Mouse (Mus musculus) CH12.LX (cell line): ENCODE results near the gene Chchd3. TPM values are rescaled to one million over a fixed set of nuclear protein-coding genes. Genes with fewer than 3 reads are reported as not detected.

Experiments
- DNase-seq: peaks from one replicate; pipeline ENCODE4 v3.0.0-alpha.2; 2013; ENCODE audit errors: extremely low read depth
- H3K27ac ChIP-seq: 2 replicates; pipeline ENCODE4 v1.5.1; 2012; ENCODE audit warnings: low read depth, mild to moderate bottlenecking, control low read depth, moderate library complexity; ENCODE audit not compliant: insufficient read depth
- H3K27me3 ChIP-seq: replicated peaks from 2 replicates; pipeline ENCODE3; 2012; ENCODE audit warnings: inconsistent platforms
- H3K36me3 ChIP-seq, 2 experiments: replicated peaks in 1 of 2; 2 replicates each; pipeline versions ENCODE3 to v1.6.1; 2012; ENCODE audit warnings: inconsistent platforms in 1 of 2, low read length in 1 of 2, mild to moderate bottlenecking in 1 of 2, mixed read lengths in 1 of 2, moderate library complexity in 1 of 2; ENCODE audit not compliant: control insufficient read depth in 1 of 2, insufficient read depth in 1 of 2
- H3K4me1 ChIP-seq, 2 experiments: 2 replicates each; pipeline ENCODE4 v1.6.1; 2012; ENCODE audit warnings: inconsistent platforms in 1 of 2, moderate library complexity in 1 of 2; ENCODE audit not compliant: insufficient read depth in 2 of 2, control insufficient read depth in 1 of 2
- H3K4me2 ChIP-seq: 2 replicates; pipeline ENCODE4 v1.6.1; 2012; ENCODE audit warnings: low read depth, mild to moderate bottlenecking, control low read depth; ENCODE audit not compliant: poor library complexity, insufficient read depth, severe bottlenecking
- H3K4me3 ChIP-seq, 3 experiments: fragments of 150-350 bp in 1 of 3; sonication (generic) in 1 of 3; replicated peaks in 1 of 3; 2 replicates each; pipeline versions ENCODE3 to v1.5.1; 2011 to 2012; ENCODE audit warnings: low read depth in 2 of 3, low read length in 2 of 3, mild to moderate bottlenecking in 2 of 3, moderate library complexity in 2 of 3, control low read depth in 1 of 3, improper control_type of control experiment in 1 of 3, inconsistent platforms in 1 of 3, mixed read lengths in 1 of 3; ENCODE audit not compliant: poor library complexity in 1 of 3
- H3K79me2 ChIP-seq: replicated peaks from 2 replicates; pipeline ENCODE4 v1.6.1; 2012; ENCODE audit warnings: mild to moderate bottlenecking, moderate library complexity; ENCODE audit not compliant: control insufficient read depth, poor library complexity, insufficient read depth, severe bottlenecking; ENCODE audit errors: extremely low read depth
- H3K9ac ChIP-seq: 2 replicates; pipeline ENCODE4 v1.6.1; 2012; ENCODE audit warnings: low read depth, mild to moderate bottlenecking, control low read depth, moderate library complexity; ENCODE audit not compliant: insufficient read depth
- H3K9me3 ChIP-seq: replicated peaks from 2 replicates; pipeline ENCODE3; 2012; ENCODE audit warnings: low read length, inconsistent platforms, mixed read lengths
- BHLHE40 ChIP-seq: IDR thresholded peaks from 2 replicates; pipeline ENCODE4 v1.6.1; 2011; ENCODE audit warnings: mild to moderate bottlenecking, low read depth, low read length, improper control_type of control experiment
- CHD1 ChIP-seq: IDR thresholded peaks from 2 replicates; pipeline ENCODE4 v1.6.1; 2012; ENCODE audit warnings: low read depth, low read length, improper control_type of control experiment, inconsistent platforms
- CTCF ChIP-seq, 2 experiments: IDR thresholded peaks in 1 of 2; conservative IDR thresholded peaks in 1 of 2; 2 replicates each; pipeline ENCODE4 v1.5.1; 2011 to 2012; ENCODE audit warnings: low read depth in 2 of 2, low read length in 2 of 2, improper control_type of control experiment in 1 of 2, inconsistent platforms in 1 of 2, mild to moderate bottlenecking in 1 of 2, moderate library complexity in 1 of 2
- E2F4 ChIP-seq: IDR thresholded peaks from 2 replicates; pipeline ENCODE4 v1.6.1; 2011; ENCODE audit warnings: low read depth, low read length, improper control_type of control experiment; ENCODE audit not compliant: insufficient replicate concordance
- ELF1 ChIP-seq: IDR thresholded peaks from 2 replicates; pipeline ENCODE4 v1.6.1; 2014; ENCODE audit warnings: low read depth, mild to moderate bottlenecking, inconsistent platforms, low read length, improper control_type of control experiment
- EP300 ChIP-seq: IDR thresholded peaks from 2 replicates; pipeline ENCODE4 v1.6.1; 2011; ENCODE audit warnings: low read length, improper control_type of control experiment
- ETS1 ChIP-seq: conservative IDR thresholded peaks from 2 replicates; pipeline ENCODE4 v1.6.1; 2012; ENCODE audit warnings: low read depth, mild to moderate bottlenecking, inconsistent platforms, low read length, improper control_type of control experiment, moderate library complexity
- GABPA ChIP-seq: IDR thresholded peaks from 2 replicates; pipeline ENCODE4 v1.6.1; 2012; ENCODE audit warnings: low read depth, low read length, improper control_type of control experiment, inconsistent platforms; ENCODE audit not compliant: insufficient replicate concordance
- HCFC1 ChIP-seq: IDR thresholded peaks from 2 replicates; pipeline ENCODE4 v1.6.1; 2012; ENCODE audit warnings: low read depth, mild to moderate bottlenecking, inconsistent platforms, low read length, improper control_type of control experiment
- IRF4 ChIP-seq: IDR thresholded peaks from 2 replicates; pipeline ENCODE4 v1.6.1; 2014; ENCODE audit warnings: low read depth, mild to moderate bottlenecking, inconsistent platforms, low read length, improper control_type of control experiment
- JUN ChIP-seq: IDR thresholded peaks from 2 replicates; pipeline ENCODE4 v1.6.1; 2011; ENCODE audit warnings: low read depth, mild to moderate bottlenecking, low read length, improper control_type of control experiment, moderate library complexity; ENCODE audit not compliant: insufficient read depth
- JUND ChIP-seq: conservative IDR thresholded peaks from 2 replicates; pipeline ENCODE4 v1.6.1; 2011; ENCODE audit warnings: low read depth, low read length, improper control_type of control experiment
- KAT2A ChIP-seq: IDR thresholded peaks from 2 replicates; pipeline ENCODE4 v1.6.1; 2012; ENCODE audit warnings: low read length, improper control_type of control experiment, inconsistent platforms; ENCODE audit not compliant: insufficient replicate concordance
- MAFK ChIP-seq: IDR thresholded peaks from 2 replicates; pipeline ENCODE4 v1.6.1; 2011; ENCODE audit warnings: low read length, improper control_type of control experiment; ENCODE audit not compliant: insufficient replicate concordance
- MAX ChIP-seq: IDR thresholded peaks from 2 replicates; pipeline ENCODE4 v1.6.1; 2011; ENCODE audit warnings: low read length, improper control_type of control experiment
- MAZ ChIP-seq: IDR thresholded peaks from 2 replicates; pipeline ENCODE4 v1.6.1; 2012; ENCODE audit warnings: low read depth, mild to moderate bottlenecking, inconsistent platforms, low read length, improper control_type of control experiment, moderate library complexity
- MXI1 ChIP-seq: IDR thresholded peaks from 2 replicates; pipeline ENCODE4 v1.6.1; 2011; ENCODE audit warnings: mild to moderate bottlenecking, low read depth, low read length, improper control_type of control experiment
- MYC ChIP-seq: IDR thresholded peaks from 2 replicates; pipeline ENCODE4 v1.6.1; 2011; ENCODE audit warnings: low read depth, mild to moderate bottlenecking, improper control_type of control experiment, low read length
- NRF1 ChIP-seq: IDR thresholded peaks from 2 replicates; pipeline ENCODE4 v1.6.1; 2014; ENCODE audit warnings: low read depth, mild to moderate bottlenecking, inconsistent platforms, low read length, improper control_type of control experiment, moderate library complexity
- POLR2A ChIP-seq: IDR thresholded peaks from 2 replicates; pipeline ENCODE4 v1.6.1; 2011; ENCODE audit warnings: low read depth, mild to moderate bottlenecking, improper control_type of control experiment, low read length
- POLR2AphosphoS2 ChIP-seq: IDR thresholded peaks from 2 replicates; pipeline ENCODE4 v1.6.1; 2011; ENCODE audit warnings: low read depth, low read length, improper control_type of control experiment
- RCOR1 ChIP-seq: conservative IDR thresholded peaks from 2 replicates; pipeline ENCODE4 v1.6.1; 2012; ENCODE audit warnings: low read depth, mild to moderate bottlenecking, inconsistent platforms, low read length, improper control_type of control experiment
- SIN3A ChIP-seq: IDR thresholded peaks from 2 replicates; pipeline ENCODE4 v1.6.1; 2012; ENCODE audit warnings: low read length, improper control_type of control experiment, inconsistent platforms
- SMC3 ChIP-seq: IDR thresholded peaks from 2 replicates; pipeline ENCODE4 v1.6.1; 2011; ENCODE audit warnings: low read depth, low read length, improper control_type of control experiment
- TBP ChIP-seq: conservative IDR thresholded peaks from 2 replicates; pipeline ENCODE4 v1.6.1; 2011; ENCODE audit warnings: low read depth, low read length, improper control_type of control experiment
- USF1 ChIP-seq: IDR thresholded peaks from 2 replicates; pipeline ENCODE4 v1.6.1; 2014; ENCODE audit warnings: low read depth, mild to moderate bottlenecking, inconsistent platforms, low read length, improper control_type of control experiment
- USF2 ChIP-seq: conservative IDR thresholded peaks from 2 replicates; pipeline ENCODE4 v1.6.1; 2011; ENCODE audit warnings: low read depth, low read length, improper control_type of control experiment
- ZC3H11A ChIP-seq: IDR thresholded peaks from 2 replicates; pipeline ENCODE4 v1.6.1; 2012; ENCODE audit warnings: low read depth, mild to moderate bottlenecking, inconsistent platforms, low read length, improper control_type of control experiment
- ZKSCAN1 ChIP-seq: IDR thresholded peaks from 2 replicates; pipeline ENCODE4 v1.6.1; 2012; ENCODE audit warnings: low read depth, inconsistent platforms, low read length, improper control_type of control experiment, borderline replicate concordance
- ZMIZ1 ChIP-seq: IDR thresholded peaks from 2 replicates; pipeline ENCODE4 v1.6.1; 2012; ENCODE audit warnings: low read depth, mild to moderate bottlenecking, inconsistent platforms, low read length, improper control_type of control experiment
- ZNF384 ChIP-seq: IDR thresholded peaks from 2 replicates; pipeline ENCODE4 v1.6.1; 2012; ENCODE audit warnings: low read depth, low read length, improper control_type of control experiment, inconsistent platforms
- dilution Hi-C: fragments of 300-500 bp; cut with MboI; formaldehyde crosslinking; loops from 2 replicates; pipeline ENCODE4 v1.14.3; 2020; ENCODE audit warnings: low sequenced_read_pairs; ENCODE audit not compliant: extremely low pct_unique_long_range_greater_than_20kb, extremely low pct_ligation_motif_present
- in situ Hi-C: fragments of 300-500 bp; cut with MboI; formaldehyde crosslinking; loops from 3 replicates; pipeline ENCODE4 v1.14.3; 2019; ENCODE audit warnings: low sequenced_read_pairs, low pct_ligation_motif_present, low pct_unique_long_range_greater_than_20kb, mixed read lengths
- polyA plus RNA-seq: library from polyadenylated mRNA; unstranded; fragments of >175 nt; gene quantifications from 2 replicates; pipeline ENCODE4 v1.2.1, GENCODE M21; 2012; ENCODE audit warnings: low read depth; ENCODE audit not compliant: insufficient read length
- total RNA-seq, 2 experiments: library from RNA; depleted of rRNA; stranded (reverse); fragments of 300-350 nt in 1 of 2; fragments of >200 nt in 1 of 2; gene quantifications; 2 replicates each; pipeline ENCODE4 v1.2.3; 2012 to 2014

Gene Chchd3
- total and polyA plus RNA-seq, 3 experiments: 116 to 197 (median 133) TPM

GRCm38 (mm10) chr6:33054946-33055345 lies 5.1 kb downstream of the Chchd3 start:
- in situ Hi-C loops (no loop called here), dilution Hi-C loops (no loop called here)
- no peak overlapping the region for H3K4me2 ChIP-seq
- H3K4me1 ChIP-seq: peaks cover 6 to 64% of the 10 kb centered on the region in 2 experiments
- DNase-seq: no peak
- no peak overlapping the region for H3K4me3 ChIP-seq
- no peak overlapping the region for H3K27ac ChIP-seq
- H3K36me3 ChIP-seq: peaks cover 17 to 40% of the 10 kb centered on the region in 2 experiments
- no peak overlapping the region for H3K9ac ChIP-seq
- no peaks in the 10 kb centered on the region for H3K9me3 ChIP-seq
- H3K27me3 ChIP-seq: no peaks in the 10 kb centered on the region
- TF ChIP-seq BHLHE40: no peak
- TF ChIP-seq ETS1: no peak
- no peak for TF ChIP-seq HCFC1
- no peak for TF ChIP-seq TBP
- TF ChIP-seq MAX: no peak
- TF ChIP-seq SMC3: no peak
- no peak for TF ChIP-seq MAFK
- TF ChIP-seq ZMIZ1: no peak
- no peak for TF ChIP-seq ZNF384
- TF ChIP-seq ELF1: no peak
- TF ChIP-seq, all 38 proteins: peak for 0
- H3K79me2 ChIP-seq: peaks cover 24% of the 10 kb centered on the region

- peaks cover 25 to 61% of the 10 kb centered on the region in 2 experiments for H3K36me3 ChIP-seq
- dilution Hi-C loops: no loop called here
These were observed 8.4 kb downstream of the Chchd3 start for GRCm38 (mm10) chr6:33051642-33052041.

More at GRCm38 (mm10) chr6:33051642-33052041, 8.4 kb downstream of the Chchd3 start:
- Histone ChIP-seq H3K4me3 (peak overlapping the region in 2 of 3 experiments; percentile 11 to 14), H3K4me1 (peaks cover 6 to 50% of the 10 kb centered on the region in 2 experiments), H3K79me2 (peaks cover 5% of the 10 kb centered on the region), H3K27ac (peak overlapping the region; percentile 24), H3K27me3 (no peaks in the 10 kb centered on the region), H3K9ac (peak overlapping the region; percentile 24; the same call in 1 of the 2 replicates), H3K4me2 (peak overlapping the region; percentile 93), H3K9me3 (no peaks in the 10 kb centered on the region)
- peak; percentile 72 for DNase-seq
- TF ChIP-seq BHLHE40 (no peak), MAX (no peak), MAFK (0 out of 2 replicates have a peak, but pooled peaks have one; percentile 7), MAZ (no peak), IRF4 (peak; percentile 91), USF2 (no peak), NRF1 (no peak), CHD1 (no peak), POLR2AphosphoS2 (no peak), RCOR1 (no peak), POLR2A (no peak), EP300 (peak; percentile 89), USF1 (no peak), JUND (no peak), JUN (no peak), ELF1 (peak; percentile 37; the same call in 1 of the 2 replicates), ZC3H11A (no peak), ZKSCAN1 (no peak), MXI1 (no peak), MYC (no peak), E2F4 (no peak), SIN3A (no peak), GABPA (no peak), HCFC1 (no peak), KAT2A (no peak), ETS1 (0 out of 2 replicates have a peak, but pooled peaks have one; percentile 11), ZMIZ1 (no peak), TBP (0 out of 2 replicates have a peak, but pooled peaks have one; percentile 14), CTCF (conservative IDR thresholded peaks at IDR 0.05 in 1 of 2, IDR thresholded peaks at IDR 0.05 in 1 of 2; ENCODE audit: low read depth in 2 of 2, low read length in 2 of 2) (no peak), ZNF384 (no peak)
- in situ Hi-C loops: no loop called here
